Mouse (Mus musculus) hindbrain, postnatal 0 days (tissue): ENCODE measurements around the gene Hivep3. TPM values are rescaled to one million over a fixed set of nuclear protein-coding genes. Genes with fewer than 3 reads are reported as not detected.

ENCODE experiments used
- ATAC-seq: fragments of 200-750 bp; cut with Nextera tagmentation; 2 replicates; pipeline ENCODE4 v1.8.0; 2017; ENCODE audit warnings: mild to moderate bottlenecking, moderate TSS enrichment, moderate library complexity
- DNase-seq: peaks from one replicate; pipeline ENCODE4 v3.0.0-alpha.2; 2015; ENCODE audit warnings: low spot score
- H3K27ac ChIP-seq: fragments of 300-500 bp; sonication (generic); 2 replicates; pipeline ENCODE4 v1.5.1; 2014; ENCODE audit warnings: mild to moderate bottlenecking
- H3K27me3 ChIP-seq: fragments of 300-500 bp; sonication (generic); 2 replicates; pipeline ENCODE4 v1.6.1; 2014; ENCODE audit warnings: low read length, mixed read lengths; ENCODE audit not compliant: insufficient read depth
- H3K36me3 ChIP-seq: fragments of 300-500 bp; sonication (generic); 2 replicates; pipeline ENCODE4 v1.6.1; 2014; ENCODE audit warnings: low read length, mixed read lengths; ENCODE audit not compliant: insufficient read depth
- H3K4me1 ChIP-seq: fragments of 300-500 bp; sonication (generic); 2 replicates; pipeline ENCODE4 v1.6.1; 2014; ENCODE audit warnings: antibody characterized with exemption, low read length, mixed read lengths; ENCODE audit not compliant: insufficient read depth
- H3K4me2 ChIP-seq: fragments of 300-500 bp; sonication (generic); 2 replicates; pipeline ENCODE4 v1.6.1; 2014; ENCODE audit warnings: low read depth, mild to moderate bottlenecking, low read length, moderate library complexity, mixed read lengths
- H3K4me3 ChIP-seq: fragments of 300-500 bp; sonication (generic); 2 replicates; pipeline ENCODE4 v1.5.1; 2014; ENCODE audit warnings: low read length
- H3K9ac ChIP-seq: fragments of 300-500 bp; sonication (generic); replicated peaks from 2 replicates; pipeline ENCODE4 v1.6.1; 2014; ENCODE audit warnings: mild to moderate bottlenecking, low read length, moderate library complexity, mixed read lengths
- H3K9me3 ChIP-seq: fragments of 300-500 bp; sonication (generic); 2 replicates; pipeline ENCODE4 v1.6.1; 2016; ENCODE audit warnings: low read length, mixed read lengths
- CTCF ChIP-seq: IDR thresholded peaks from 2 replicates; pipeline ENCODE4 v1.5.1; 2016; ENCODE audit warnings: antibody characterized with exemption, control low read depth, low read depth
- WGBS: fragments of 180-500 bp; shearing (Covaris S2); extraction: QIAGEN DNeasy Blood & Tissue Kit; methylation state at CpG from one replicate; pipeline ENCODE4 v1.1.7; 2014; 5-methylcytosine and 5-hydroxymethylcytosine counted together
- polyA plus RNA-seq: library from polyadenylated mRNA; unstranded; fragments of >200 nt; fragmentation: Nextera tagmentation; extraction: Ambion mirVana; gene quantifications from 2 replicates; pipeline ENCODE4 v1.2.1, GENCODE M21; 2015
- total RNA-seq: library from RNA; depleted of rRNA; stranded (reverse); fragments of >200 nt; gene quantifications from 2 replicates; pipeline ENCODE4 v1.2.3, GENCODE M21; 2014

Gene Hivep3
- total and polyA plus RNA-seq, 2 experiments from 2014 or later, result 11.0 to 15.1 TPM

GRCm38 (mm10) chr4:120077322-120077721, 343.7 kb downstream of the Hivep3 start:
- Histone ChIP-seq H3K27me3 (no peaks in the 10 kb centered on the region), H3K36me3 (no peaks in the 10 kb centered on the region), H3K4me3 (no peak overlapping the region), H3K9ac (no peak overlapping the region), H3K4me2 (no peak overlapping the region), H3K9me3 (no peaks in the 10 kb centered on the region), H3K4me1 (peaks cover 5% of the 10 kb centered on the region; the same call in 1 of the 2 replicates), H3K27ac (no peak overlapping the region)
- no peak for DNase-seq
- 91% methylated on average over 8 of the region's 8 CpGs for WGBS
- TF ChIP-seq CTCF, result no peak
- ATAC-seq, result no peak

- DNase-seq (no peak), ATAC-seq (no peak)
- Histone ChIP-seq H3K27me3 (no peaks in the 10 kb centered on the region), H3K9ac (no peak overlapping the region), H3K4me1 (no peaks in the 10 kb centered on the region), H3K4me3 (no peak overlapping the region), H3K36me3 (no peaks in the 10 kb centered on the region), H3K4me2 (no peak overlapping the region), H3K9me3 (no peaks in the 10 kb centered on the region), H3K27ac (no peak overlapping the region)
- no peak for TF ChIP-seq CTCF
- WGBS, result 85% methylated on average over 5 of the region's 5 CpGs
Observed at GRCm38 (mm10) chr4:120082527-120082926, 348.9 kb downstream of the Hivep3 start.

GRCm38 (mm10) chr4:120083700-120084099, 350.1 kb downstream of the Hivep3 start:
- H3K4me3 ChIP-seq, result no peak overlapping the region
- H3K4me1 ChIP-seq, result no peaks in the 10 kb centered on the region
- 77% methylated on average over 3 of the region's 3 CpGs for WGBS
- H3K9me3 ChIP-seq, result no peaks in the 10 kb centered on the region
- no peak overlapping the region for H3K27ac ChIP-seq
- no peak overlapping the region for H3K9ac ChIP-seq
- no peaks in the 10 kb centered on the region for H3K36me3 ChIP-seq
- peak; percentile 9 for DNase-seq
- H3K27me3 ChIP-seq, result no peaks in the 10 kb centered on the region
- no peak for TF ChIP-seq CTCF
- ATAC-seq, result no peak
- no peak overlapping the region for H3K4me2 ChIP-seq

GRCm38 (mm10) chr4:120089536-120089935, 356.0 kb downstream of the Hivep3 start:
- Histone ChIP-seq H3K27ac (no peak overlapping the region), H3K9me3 (no peaks in the 10 kb centered on the region), H3K27me3 (no peaks in the 10 kb centered on the region), H3K9ac (no peak overlapping the region), H3K4me2 (no peak overlapping the region), H3K4me1 (no peaks in the 10 kb centered on the region), H3K4me3 (no peak overlapping the region), H3K36me3 (no peaks in the 10 kb centered on the region)
- 74% methylated on average over 8 of the region's 8 CpGs for WGBS
- DNase-seq, result no peak
- TF ChIP-seq CTCF, result no peak
- no peak for ATAC-seq

GRCm38 (mm10) chr4:120091997-120092783, 358.6 kb downstream of the Hivep3 start:
- H3K27ac ChIP-seq, result no peak overlapping the region
- no peaks in the 10 kb centered on the region for H3K36me3 ChIP-seq
- ATAC-seq (no peak), DNase-seq (no peak)
- H3K27me3 ChIP-seq, result no peaks in the 10 kb centered on the region
- no peak for TF ChIP-seq CTCF
- H3K9me3 ChIP-seq, result no peaks in the 10 kb centered on the region
- 89% methylated on average over 1 of the region's 1 CpGs for WGBS
- H3K4me1 ChIP-seq, result no peaks in the 10 kb centered on the region
- H3K4me3 ChIP-seq, result no peak overlapping the region
- no peak overlapping the region for H3K4me2 ChIP-seq
- H3K9ac ChIP-seq, result no peak overlapping the region

GRCm38 (mm10) chr4:120096935-120097334, 363.4 kb downstream of the Hivep3 start:
- no peak overlapping the region for H3K27ac ChIP-seq
- no peaks in the 10 kb centered on the region; the same call in 1 of the 2 replicates for H3K36me3 ChIP-seq
- H3K4me2 ChIP-seq, result no peak overlapping the region
- no peaks in the 10 kb centered on the region for H3K27me3 ChIP-seq
- no peak for DNase-seq
- no peak for TF ChIP-seq CTCF
- H3K9me3 ChIP-seq, result peaks cover 12% of the 10 kb centered on the region; the same call in 1 of the 2 replicates
- no peaks in the 10 kb centered on the region for H3K4me1 ChIP-seq
- no peak for ATAC-seq
- no peak overlapping the region for H3K9ac ChIP-seq
- WGBS, result 75% methylated on average over 19 of the region's 19 CpGs
- H3K4me3 ChIP-seq, result no peak overlapping the region

GRCm38 (mm10) chr4:120101186-120101585, 367.6 kb downstream of the Hivep3 start:
- DNase-seq, result no peak

More at GRCm38 (mm10) chr4:120101186-120101585, 367.6 kb downstream of the Hivep3 start:
- Histone ChIP-seq H3K27me3 (no peaks in the 10 kb centered on the region), H3K4me1 (no peaks in the 10 kb centered on the region), H3K27ac (no peak overlapping the region), H3K4me3 (no peak overlapping the region), H3K9ac (no peak overlapping the region), H3K9me3 (peaks cover 12% of the 10 kb centered on the region; the same call in 1 of the 2 replicates), H3K4me2 (no peak overlapping the region), H3K36me3 (peaks cover 2% of the 10 kb centered on the region; the same call in 1 of the 2 replicates)
- no peak for ATAC-seq
- TF ChIP-seq CTCF, result no peak
